Mouse (Mus musculus) right cerebral cortex, postnatal 10 days (tissue): ENCODE data around the gene Tmem231.

Experiments used
- DNase-seq, 2 experiments: peaks; one replicate each; pipeline ENCODE4 v3.0.0; 2021; ENCODE audit warnings: low spot score in 2 of 2

The Tmem231 gene

GRCm38 (mm10) chr8:111865130-111865852 is 68.4 kb downstream of the Tmem231 start:
- no peak for DNase-seq

GRCm38 (mm10) chr8:111864648-111865047 is 69.0 kb downstream of the Tmem231 start:
- DNase-seq: no peak

DNA sequence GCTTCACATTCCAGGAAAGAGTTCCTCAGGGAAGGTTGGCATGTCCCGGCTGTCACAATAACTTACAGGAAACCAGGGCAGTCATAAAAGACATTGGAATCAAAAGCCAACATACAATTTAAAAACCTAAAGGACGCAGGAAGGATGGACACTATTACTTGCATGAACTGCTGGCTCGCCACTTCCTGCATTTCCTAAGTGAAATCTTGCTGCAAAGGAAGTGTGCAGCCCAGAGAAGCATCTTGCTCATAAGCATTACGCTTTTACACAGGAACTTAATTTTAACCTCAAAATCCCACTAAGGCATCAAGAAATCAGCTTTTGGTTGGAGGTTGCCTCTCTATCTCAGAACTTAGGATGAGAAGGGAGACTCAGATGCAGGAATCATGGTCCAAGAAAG is 70.4 kb downstream of the Tmem231 start:
- DNase-seq: no peak
